Mouse (Mus musculus): ENCODE measurements around the gene Spata21. TPM values are rescaled to one million over a fixed set of nuclear protein-coding genes. Genes with fewer than 3 reads are reported as not detected.
A peak's percentile ranks its signal among the peaks of the same experiment; 100 is the strongest.
"Not testable (repeated sequence)": the region's sequence is repeated elsewhere in the genome, so short reads cannot be mapped to it uniquely, and the experiment has no call there.

The Spata21 gene
- polyA plus RNA-seq, 1 experiment from 2014 or later = 0.08 TPM

GRCm38 (mm10) chr4:141131531-141132061, 43.5 kb downstream of the Spata21 start:
- peaks cover 63% of the 10 kb centered on the region for H3K4me1 ChIP-seq (ENCODE audit: control insufficient read depth, insufficient read depth, low read length)
- H3K36me3 ChIP-seq (ENCODE audit: control insufficient read depth, insufficient read depth, low read length) = no peaks in the 10 kb centered on the region
- peak; percentile 81 for ATAC-seq (ENCODE audit: insufficient read depth, low FRiP score)
- 42% methylated on average over 5 of the region's 5 CpGs for WGBS
- peak overlapping the region; percentile 65 for H3K9ac ChIP-seq (ENCODE audit: low read length)
- peak overlapping the region; percentile 97 for H3K27ac ChIP-seq (ENCODE audit: low read length)
- H3K9me3 ChIP-seq (replicated peaks; ENCODE audit: control insufficient read depth, low read length) = no peaks in the 10 kb centered on the region
- H3K4me2 ChIP-seq (ENCODE audit: low read depth, low read length) = peak overlapping the region; percentile 48
- H3K27me3 ChIP-seq (ENCODE audit: control insufficient read depth, insufficient read depth, low read length) = no peaks in the 10 kb centered on the region
- peak overlapping the region; percentile 21; the same call in 1 of the 2 replicates for H3K4me3 ChIP-seq (replicated peaks; ENCODE audit: low read length)

DNA sequence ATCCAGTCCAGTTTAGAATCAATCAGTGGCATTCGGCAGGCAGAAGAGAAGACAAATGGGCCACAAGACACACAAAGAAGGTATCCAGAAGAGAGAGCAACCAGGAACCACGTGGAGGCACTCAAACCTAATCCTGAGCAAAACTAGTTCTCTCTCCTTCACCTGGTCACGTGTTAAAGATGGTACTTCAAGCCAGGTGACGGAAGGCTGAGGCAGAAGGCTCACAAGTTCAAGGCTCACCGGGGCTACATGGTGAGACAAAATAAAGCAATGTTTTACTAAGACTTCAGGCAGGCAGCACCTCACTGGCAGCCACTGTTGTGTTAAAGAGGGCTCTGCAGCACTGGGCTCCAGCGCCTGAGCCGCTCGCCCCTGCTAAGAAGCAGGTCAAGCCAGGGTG, 44.1 kb downstream of the Spata21 start:
- H3K4me3 ChIP-seq (replicated peaks; ENCODE audit: low read length) = peak overlapping the region; percentile 21; the same call in 1 of the 2 replicates
- H3K27me3 ChIP-seq (ENCODE audit: control insufficient read depth, insufficient read depth, low read length) = no peaks in the 10 kb centered on the region
- ATAC-seq (ENCODE audit: insufficient read depth, low FRiP score) = no peak
- H3K27ac ChIP-seq (ENCODE audit: low read length) = peak overlapping the region; percentile 97
- H3K9ac ChIP-seq (ENCODE audit: low read length) = peak overlapping the region; percentile 65
- 35% methylated on average over 8 of the region's 8 CpGs for WGBS
- peak overlapping the region; percentile 48 for H3K4me2 ChIP-seq (ENCODE audit: low read depth, low read length)
- peaks cover 69% of the 10 kb centered on the region for H3K4me1 ChIP-seq (ENCODE audit: control insufficient read depth, insufficient read depth, low read length)
- H3K9me3 ChIP-seq (replicated peaks; ENCODE audit: control insufficient read depth, low read length) = no peaks in the 10 kb centered on the region
- H3K36me3 ChIP-seq (ENCODE audit: control insufficient read depth, insufficient read depth, low read length) = no peaks in the 10 kb centered on the region

GRCm38 (mm10) chr4:141133227-141133626, 45.1 kb downstream of the Spata21 start:
- no peaks in the 10 kb centered on the region for H3K27me3 ChIP-seq (ENCODE audit: control insufficient read depth, insufficient read depth, low read length)
- H3K4me3 ChIP-seq (replicated peaks; ENCODE audit: low read length) = no peak overlapping the region
- peaks cover 76% of the 10 kb centered on the region for H3K4me1 ChIP-seq (ENCODE audit: control insufficient read depth, insufficient read depth, low read length)
- peak overlapping the region; percentile 97 for H3K27ac ChIP-seq (ENCODE audit: low read length)
- ATAC-seq (ENCODE audit: insufficient read depth, low FRiP score) = no peak
- no peak overlapping the region for H3K4me2 ChIP-seq (ENCODE audit: low read depth, low read length)
- no peaks in the 10 kb centered on the region for H3K36me3 ChIP-seq (ENCODE audit: control insufficient read depth, insufficient read depth, low read length)
- WGBS = 21% methylated on average over 8 of the region's 8 CpGs
- H3K9me3 ChIP-seq (replicated peaks; ENCODE audit: control insufficient read depth, low read length) = no peaks in the 10 kb centered on the region
- H3K9ac ChIP-seq (ENCODE audit: low read length) = no peak overlapping the region

DNA sequence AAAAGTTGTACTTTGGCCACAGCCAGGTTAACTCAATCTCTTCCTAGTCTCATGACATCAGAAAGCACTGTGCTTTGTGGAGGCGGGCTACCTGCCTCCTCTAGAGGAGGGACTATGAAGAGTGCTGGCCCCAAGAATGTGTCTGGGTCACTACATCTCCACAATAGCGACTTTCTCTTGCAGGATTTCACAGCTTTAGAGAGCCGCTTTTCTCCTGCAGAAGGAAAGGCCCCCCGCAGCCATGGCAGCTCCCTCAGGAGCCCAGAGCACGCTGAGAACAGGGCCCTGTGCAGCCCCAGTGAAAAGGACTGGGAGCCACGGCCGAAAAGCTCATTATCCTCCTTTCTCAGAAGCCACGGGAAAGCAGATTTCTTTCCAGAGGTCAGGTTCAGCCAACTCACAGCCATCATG, 45.9 kb downstream of the Spata21 start:
- H3K4me1 ChIP-seq (ENCODE audit: control insufficient read depth, insufficient read depth, low read length) = peaks cover 77% of the 10 kb centered on the region
- H3K9me3 ChIP-seq (replicated peaks; ENCODE audit: control insufficient read depth, low read length) = no peaks in the 10 kb centered on the region
- peak overlapping the region; percentile 75 for H3K27ac ChIP-seq (ENCODE audit: low read length)
- no peak overlapping the region for H3K4me3 ChIP-seq (replicated peaks; ENCODE audit: low read length)
- no peaks in the 10 kb centered on the region for H3K27me3 ChIP-seq (ENCODE audit: control insufficient read depth, insufficient read depth, low read length)
- H3K36me3 ChIP-seq (ENCODE audit: control insufficient read depth, insufficient read depth, low read length) = no peaks in the 10 kb centered on the region
- H3K4me2 ChIP-seq (ENCODE audit: low read depth, low read length) = no peak overlapping the region
- 42% methylated on average over 8 of the region's 8 CpGs for WGBS
- H3K9ac ChIP-seq (ENCODE audit: low read length) = peak overlapping the region; percentile 38; the same call in 1 of the 2 replicates
- ATAC-seq (ENCODE audit: insufficient read depth, low FRiP score) = no peak

GRCm38 (mm10) chr4:141134751-141135530, 46.8 kb downstream of the Spata21 start:
- ATAC-seq (ENCODE audit: insufficient read depth, low FRiP score) = no peak
- peak overlapping the region; percentile 8; the same call in 1 of the 2 replicates for H3K4me2 ChIP-seq (ENCODE audit: low read depth, low read length)
- H3K27ac ChIP-seq (ENCODE audit: low read length) = peak overlapping the region; percentile 75
- WGBS = 60% methylated on average over 20 of the region's 20 CpGs
- H3K27me3 ChIP-seq (ENCODE audit: control insufficient read depth, insufficient read depth, low read length) = no peaks in the 10 kb centered on the region
- no peaks in the 10 kb centered on the region for H3K9me3 ChIP-seq (replicated peaks; ENCODE audit: control insufficient read depth, low read length)
- H3K4me1 ChIP-seq (ENCODE audit: control insufficient read depth, insufficient read depth, low read length) = peaks cover 69% of the 10 kb centered on the region
- H3K36me3 ChIP-seq (ENCODE audit: control insufficient read depth, insufficient read depth, low read length) = no peaks in the 10 kb centered on the region
- H3K4me3 ChIP-seq (replicated peaks; ENCODE audit: low read length) = no peak overlapping the region
- peak overlapping the region; percentile 47; the same call in 1 of the 2 replicates for H3K9ac ChIP-seq (ENCODE audit: low read length)

GRCm38 (mm10) chr4:141136126-141136525, 48.0 kb downstream of the Spata21 start:
- H3K9ac ChIP-seq (ENCODE audit: low read length) = no peak overlapping the region
- no peaks in the 10 kb centered on the region for H3K36me3 ChIP-seq (ENCODE audit: control insufficient read depth, insufficient read depth, low read length)
- no peak overlapping the region for H3K4me3 ChIP-seq (replicated peaks; ENCODE audit: low read length)
- WGBS = 70% methylated on average over 7 of the region's 7 CpGs
- ATAC-seq (ENCODE audit: insufficient read depth, low FRiP score) = no peak
- no peaks in the 10 kb centered on the region for H3K27me3 ChIP-seq (ENCODE audit: control insufficient read depth, insufficient read depth, low read length)
- no peaks in the 10 kb centered on the region for H3K9me3 ChIP-seq (replicated peaks; ENCODE audit: control insufficient read depth, low read length)
- no peak overlapping the region for H3K4me2 ChIP-seq (ENCODE audit: low read depth, low read length)
- H3K4me1 ChIP-seq (ENCODE audit: control insufficient read depth, insufficient read depth, low read length) = peaks cover 60% of the 10 kb centered on the region
- 0 out of 2 replicates have a peak overlapping the region, but pooled peaks have one; percentile 4 for H3K27ac ChIP-seq (ENCODE audit: low read length)

DNA sequence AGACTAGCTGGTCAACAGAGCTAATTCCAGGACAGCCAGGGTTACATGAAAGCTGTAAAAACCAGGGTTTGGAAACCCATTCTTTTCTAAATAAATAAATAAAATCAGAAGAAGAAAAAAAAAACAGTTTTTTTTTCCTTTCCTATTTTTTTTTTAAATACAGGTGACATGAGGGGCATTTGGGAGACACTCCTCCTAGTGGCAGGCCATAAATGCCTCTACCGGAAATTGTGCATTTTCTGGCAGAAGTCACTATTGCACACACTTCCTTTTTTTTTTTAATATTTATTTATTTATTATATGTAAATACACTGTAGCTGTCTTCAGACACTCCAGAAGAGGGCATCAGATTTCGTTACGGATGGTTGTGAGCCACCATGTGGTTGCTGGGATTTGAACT, 49.6 kb downstream of the Spata21 start:
- not testable (repeated sequence) for H3K9me3 ChIP-seq (replicated peaks; ENCODE audit: control insufficient read depth, low read length); H3K27me3 ChIP-seq (ENCODE audit: control insufficient read depth, insufficient read depth, low read length); H3K27ac ChIP-seq (ENCODE audit: low read length); H3K36me3 ChIP-seq (ENCODE audit: control insufficient read depth, insufficient read depth, low read length); H3K4me3 ChIP-seq (replicated peaks; ENCODE audit: low read length); ATAC-seq (ENCODE audit: insufficient read depth, low FRiP score); H3K9ac ChIP-seq (ENCODE audit: low read length)
- Histone ChIP-seq H3K4me2 (ENCODE audit: low read depth, low read length) (peak overlapping the region; percentile 82), H3K4me1 (ENCODE audit: control insufficient read depth, insufficient read depth, low read length) (peaks cover 46% of the 10 kb centered on the region)
- 68% methylated on average over 1 of the region's 3 CpGs for WGBS

- Histone ChIP-seq H3K4me2 (ENCODE audit: low read depth, low read length) (peak overlapping the region; percentile 82), H3K4me1 (ENCODE audit: control insufficient read depth, insufficient read depth, low read length) (peaks cover 39% of the 10 kb centered on the region), H3K27ac (ENCODE audit: low read length) (peak overlapping the region; percentile 97), H3K9ac (ENCODE audit: low read length) (peak overlapping the region; percentile 95), H3K4me3 (replicated peaks; ENCODE audit: low read length) (peak overlapping the region; percentile 81), H3K36me3 (ENCODE audit: control insufficient read depth, insufficient read depth, low read length) (no peaks in the 10 kb centered on the region), H3K9me3 (replicated peaks; ENCODE audit: control insufficient read depth, low read length) (no peaks in the 10 kb centered on the region), H3K27me3 (ENCODE audit: control insufficient read depth, insufficient read depth, low read length) (no peaks in the 10 kb centered on the region)
- ATAC-seq (ENCODE audit: insufficient read depth, low FRiP score) = no peak
- WGBS = under 1% methylated on average over 29 of the region's 29 CpGs
Observed at GRCm38 (mm10) chr4:141138425-141139115, 50.4 kb downstream of the Spata21 start.
